Comparison of ENCODE assay signal across 22 mouse cellular contexts in genomic region chr4:39644849-39645248, GRCm38 (mm10).
DNase-seq lines count a peak whose midpoint lies in the region; ATAC-seq and TF ChIP-seq lines count a peak whose summit lies in the region.
"Had no signal": no experiment of that assay in that cellular context is flagged by ENCODE, and none has a peak within 500 bp of the region (broad histone marks: within the 10 kb centered on the region; RNA-seq: fewer than 3 reads in every experiment).

No protein-coding gene starts in this region.

- no peaks in the 10 kb centered on the region for H3K36me3 ChIP-seq in forebrain, embryonic 15.5 days
- no peaks in the 10 kb centered on the region for H3K36me3 ChIP-seq in forebrain, embryonic 10.5 days (replicated peaks)
- no peaks in the 10 kb centered on the region for H3K36me3 ChIP-seq in midbrain, postnatal 0 days (ENCODE audit: insufficient read depth, low read length)
- H3K36me3 ChIP-seq in midbrain, embryonic 14.5 days (ENCODE audit: control insufficient read depth, insufficient read depth, low read length), result no peaks in the 10 kb centered on the region
- H3K36me3 ChIP-seq: embryonic facial prominence, embryonic 12.5 days; midbrain, embryonic 12.5 days had no signal

- no peak overlapping the region for H3K27ac ChIP-seq in forebrain, embryonic 15.5 days (replicated peaks)
- H3K27ac ChIP-seq in forebrain, embryonic 10.5 days, result no peak overlapping the region
- H3K27ac ChIP-seq in midbrain, postnatal 0 days (ENCODE audit: low read depth, low read length), result no peak overlapping the region
- H3K27ac ChIP-seq in midbrain, embryonic 14.5 days (replicated peaks; ENCODE audit: low read depth, low read length), result no peak overlapping the region
- H3K27ac ChIP-seq in layer of hippocampus, adult 2 months, result no peak overlapping the region
- H3K27ac ChIP-seq: embryonic facial prominence, embryonic 12.5 days; midbrain, embryonic 12.5 days had no signal

- no peak overlapping the region for H3K9ac ChIP-seq in forebrain, embryonic 15.5 days (replicated peaks)
- H3K9ac ChIP-seq in midbrain, postnatal 0 days (replicated peaks; ENCODE audit: low read length, poor library complexity, severe bottlenecking), result no peak overlapping the region
- no peak overlapping the region for H3K9ac ChIP-seq in midbrain, embryonic 14.5 days (replicated peaks; ENCODE audit: low read length)
- H3K9ac ChIP-seq: embryonic facial prominence, embryonic 12.5 days; midbrain, embryonic 12.5 days had no signal

- no peaks in the 10 kb centered on the region for H3K9me3 ChIP-seq in forebrain, embryonic 15.5 days
- H3K9me3 ChIP-seq in forebrain, embryonic 10.5 days, result no peaks in the 10 kb centered on the region
- H3K9me3 ChIP-seq in midbrain, postnatal 0 days (ENCODE audit: low read length), result no peaks in the 10 kb centered on the region
- no peaks in the 10 kb centered on the region for H3K9me3 ChIP-seq in midbrain, embryonic 14.5 days (ENCODE audit: control insufficient read depth, low read length)
- H3K9me3 ChIP-seq: embryonic facial prominence, embryonic 12.5 days; midbrain, embryonic 12.5 days had no signal

- no peaks in the 10 kb centered on the region for H3K4me1 ChIP-seq in forebrain, embryonic 15.5 days
- H3K4me1 ChIP-seq in forebrain, embryonic 10.5 days, result no peaks in the 10 kb centered on the region
- H3K4me1 ChIP-seq in midbrain, postnatal 0 days (ENCODE audit: insufficient read depth, low read length), result no peaks in the 10 kb centered on the region
- no peaks in the 10 kb centered on the region for H3K4me1 ChIP-seq in midbrain, embryonic 14.5 days (ENCODE audit: control insufficient read depth, insufficient read depth, low read length)
- H3K4me1 ChIP-seq: embryonic facial prominence, embryonic 12.5 days; midbrain, embryonic 12.5 days had no signal

- 53% methylated on average over 5 of the region's 5 CpGs for WGBS in forebrain, embryonic 15.5 days
- WGBS in forebrain, embryonic 10.5 days, result 92% methylated on average over 5 of the region's 5 CpGs
- WGBS in midbrain, postnatal 0 days, result 69% methylated on average over 5 of the region's 5 CpGs
- WGBS in midbrain, embryonic 14.5 days, result 86% methylated on average over 5 of the region's 5 CpGs

- TF ChIP-seq CTCF in midbrain, postnatal 0 days (IDR thresholded peaks at IDR 0.05), result peak; percentile 16; the same call in 1 of the 2 replicates
- no peak for TF ChIP-seq CTCF in layer of hippocampus, adult 2 months (conservative IDR thresholded peaks at IDR 0.05)

- ATAC-seq in forebrain, embryonic 15.5 days (replicated peaks), result peak; percentile 78
- ATAC-seq in midbrain, postnatal 0 days (ENCODE audit: low FRiP score), result no peak
- ATAC-seq in midbrain, embryonic 14.5 days (ENCODE audit: low FRiP score, low TSS enrichment), result no peak
- ATAC-seq: inflammation-experienced regulatory T-cells, adult 6 months; lung, postnatal 0 days had no signal

- DNase-seq in forebrain, embryonic 10.5 days (ENCODE audit: extremely low spot score, low spot score), result no peak
- DNase-seq in midbrain, postnatal 0 days (ENCODE audit: low spot score), result peak; percentile 17
- no peak for DNase-seq in midbrain, embryonic 14.5 days
- DNase-seq in brain, embryonic 18.5 days (ENCODE audit: low read depth, low spot score), result peak; percentile 20
- peak; percentile 20 to 28 for DNase-seq in layer of hippocampus, adult 2 months (ENCODE audit: low spot score in 2 of 2)
- DNase-seq in thymus, postnatal 14 days, result no peak
- DNase-seq in adipocyte (ENCODE audit: low spot score), result no peak
- DNase-seq: adrenal gland, adult 2 months; cerebellum, adult 2 months; heart, postnatal 10 days; kidney, adult 2 months; kidney, postnatal 10 days; liver; spleen, adult 18-20 months; thymus, postnatal 4 days had no signal

- no peak overlapping the region for H3K4me3 ChIP-seq in forebrain, embryonic 15.5 days
- no peak overlapping the region for H3K4me3 ChIP-seq in forebrain, embryonic 10.5 days
- no peak overlapping the region for H3K4me3 ChIP-seq in midbrain, postnatal 0 days (ENCODE audit: low read depth, low read length)
- no peak overlapping the region for H3K4me3 ChIP-seq in midbrain, embryonic 14.5 days (replicated peaks; ENCODE audit: low read depth, low read length)
- no peak overlapping the region for H3K4me3 ChIP-seq in layer of hippocampus, adult 2 months
- H3K4me3 ChIP-seq: embryonic facial prominence, embryonic 12.5 days; erythroblast, embryonic 14.5 days; midbrain, embryonic 12.5 days had no signal

- H3K27me3 ChIP-seq in forebrain, embryonic 15.5 days, result no peaks in the 10 kb centered on the region
- H3K27me3 ChIP-seq in forebrain, embryonic 10.5 days (ENCODE audit: poor library complexity, severe bottlenecking), result no peaks in the 10 kb centered on the region
- no peaks in the 10 kb centered on the region for H3K27me3 ChIP-seq in midbrain, postnatal 0 days (ENCODE audit: insufficient read depth, low read length)
- no peaks in the 10 kb centered on the region for H3K27me3 ChIP-seq in midbrain, embryonic 14.5 days (ENCODE audit: control insufficient read depth, insufficient read depth, low read length)
- H3K27me3 ChIP-seq: embryonic facial prominence, embryonic 12.5 days; midbrain, embryonic 12.5 days had no signal

- H3K4me2 ChIP-seq in forebrain, embryonic 15.5 days (replicated peaks), result no peak overlapping the region
- no peak overlapping the region for H3K4me2 ChIP-seq in midbrain, postnatal 0 days (ENCODE audit: low read depth, low read length, poor library complexity, severe bottlenecking)
- H3K4me2 ChIP-seq in midbrain, embryonic 14.5 days (ENCODE audit: low read length), result no peak overlapping the region
- H3K4me2 ChIP-seq: embryonic facial prominence, embryonic 12.5 days; heart, embryonic 11.5 days; midbrain, embryonic 12.5 days had no signal

Comparison
In these comparisons a context has a peak if more than half of its experiments do, and no peak if none do; other contexts are left out.
1. DNase-seq: peak in midbrain, postnatal 0 days (single experiment), brain, embryonic 18.5 days (single experiment) and layer of hippocampus, adult 2 months (2 of 2); none in forebrain, embryonic 10.5 days (single experiment), midbrain, embryonic 14.5 days (single experiment), thymus, postnatal 14 days (single experiment) and adipocyte (single experiment).